Mouse (Mus musculus) left cerebral cortex, postnatal 4 days (tissue): ENCODE results near the gene S100a5. TPM values are rescaled to one million over a fixed set of nuclear protein-coding genes. Genes with fewer than 3 reads are reported as not detected.
A peak's percentile ranks its signal among the peaks of the same experiment; 100 is the strongest.

ENCODE experiments used
- DNase-seq: peaks from one replicate; pipeline ENCODE4 v3.0.0-alpha.2; 2022
- intact Hi-C: fragments of 180-260 bp; cut with DNase I; formaldehyde crosslinking; loops from one replicate; pipeline ENCODE4 v1.15.1; 2025
- total RNA-seq, 2 experiments: library from RNA; stranded (reverse); gene quantifications; 2 replicates each; pipeline ENCODE4 v1.2.3; 2021

S100a5 gene
- total RNA-seq, 2 experiments from 2014 or later = not detected

DNA sequence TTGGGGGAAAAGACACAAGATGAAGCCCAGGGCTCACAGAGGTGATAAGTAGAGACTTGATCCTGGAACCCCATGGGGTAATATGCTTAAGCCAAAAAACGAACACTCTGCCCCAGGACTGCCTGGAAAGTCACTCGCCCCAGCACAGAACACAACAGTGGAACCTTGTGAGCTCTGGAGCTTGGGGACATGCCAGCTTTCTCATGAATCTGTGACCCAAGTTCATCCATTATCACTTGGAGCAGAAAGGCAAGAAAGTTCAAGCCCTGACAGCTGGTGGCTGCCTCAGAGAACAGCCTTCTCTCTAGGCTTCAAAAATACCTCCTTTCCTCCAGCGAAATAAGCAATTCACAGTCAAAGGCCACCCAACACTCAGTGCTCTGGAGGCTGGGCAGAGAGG lies 8.9 kb upstream of the S100a5 start:
- DNase-seq = no peak
- intact Hi-C loops = no loop called here

DNA sequence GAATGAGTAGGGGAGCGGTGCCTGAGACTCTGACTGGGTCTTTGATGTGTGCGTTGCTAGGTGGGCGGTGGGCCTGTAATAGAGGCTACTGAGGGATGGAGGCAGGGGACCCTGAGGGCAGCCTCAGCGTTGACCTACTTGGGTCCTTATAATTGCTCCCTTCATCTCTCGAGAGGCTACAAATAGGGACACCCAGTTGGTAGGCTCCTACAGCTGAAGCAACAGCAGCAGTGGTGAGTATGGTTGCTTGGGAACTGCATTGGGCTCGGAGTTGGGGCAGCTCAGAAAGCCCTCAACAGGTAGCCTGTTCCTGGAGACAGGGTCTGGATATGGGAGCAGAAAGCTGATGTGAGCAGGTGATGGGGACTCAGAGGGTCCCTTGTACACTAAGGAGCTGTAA lies 8.3 kb upstream of the S100a5 start:
- intact Hi-C loops = no loop called here
- no peak for DNase-seq

DNA sequence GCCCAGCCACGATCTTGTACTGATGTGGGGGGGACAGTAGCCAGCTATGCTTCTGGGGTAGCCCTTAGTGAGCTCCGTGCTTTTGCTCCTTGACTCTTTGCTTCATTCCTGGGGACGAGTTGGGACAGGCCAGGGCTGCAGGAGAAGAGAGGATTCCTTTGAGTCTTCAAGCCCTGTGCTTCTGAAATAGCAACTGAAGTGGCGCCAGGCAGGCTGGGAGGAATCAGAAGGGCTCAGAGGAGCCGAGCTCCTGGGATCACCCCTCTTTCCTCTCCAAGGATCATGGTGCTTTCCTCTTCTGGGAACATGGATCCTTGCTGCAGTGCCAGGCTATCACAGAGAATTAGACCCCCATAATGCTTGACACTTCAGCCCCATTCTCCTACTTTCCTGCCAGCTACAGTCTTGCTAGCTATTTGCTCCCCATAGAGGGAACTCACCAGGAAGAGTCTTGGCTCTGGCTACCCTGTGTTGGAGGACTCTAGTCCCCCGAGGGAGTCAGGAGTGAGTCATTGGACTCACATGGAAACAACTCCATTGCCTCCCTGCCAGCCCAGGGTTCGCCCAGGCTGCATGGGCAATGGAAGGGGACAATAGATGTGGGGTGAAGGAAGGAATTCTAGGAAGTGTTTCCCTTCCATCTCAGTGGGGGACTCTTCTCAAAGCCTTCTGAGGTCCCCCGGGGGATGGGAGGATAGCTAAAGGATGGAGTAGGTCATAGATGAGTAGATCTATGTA lies 7.7 kb upstream of the S100a5 start:
- intact Hi-C loops = no loop called here
- no peak for DNase-seq

DNA sequence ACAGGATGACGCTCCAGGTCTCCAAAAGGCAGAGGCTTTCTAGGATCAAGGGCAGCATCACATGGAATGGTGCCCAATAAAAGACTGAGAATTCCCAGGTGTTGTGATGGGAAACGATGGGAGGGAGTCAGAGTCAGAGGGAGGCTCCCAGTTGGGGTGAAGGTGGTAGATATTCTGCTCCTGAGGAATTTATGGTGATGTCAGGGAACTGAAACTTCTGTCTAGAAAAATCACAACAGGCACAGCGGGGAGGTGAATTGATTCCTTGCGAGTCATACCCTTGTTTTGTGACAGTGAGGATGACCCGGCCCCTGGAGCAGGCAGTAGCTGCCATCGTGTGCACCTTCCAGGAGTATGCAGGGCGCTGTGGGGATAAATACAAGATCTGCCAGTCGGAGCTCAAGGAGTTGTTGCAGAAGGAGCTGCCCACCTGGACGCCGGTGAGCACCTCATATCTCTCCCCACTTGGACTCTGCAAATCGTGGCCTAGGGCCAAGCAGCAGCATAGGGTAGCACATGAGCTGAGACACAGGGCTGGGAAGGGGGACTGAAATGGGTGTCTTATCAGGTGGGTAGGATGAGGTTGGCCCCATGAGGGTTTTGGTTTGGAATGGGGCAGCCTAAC lies 6.7 kb upstream of the S100a5 start, which contains the start of gene Gm42674:
Gm42674 (plus strand) TSS at position 419 of the 625 bp plus-strand sequence.
- DNase-seq = no peak
- intact Hi-C loops = no loop called here

DNA sequence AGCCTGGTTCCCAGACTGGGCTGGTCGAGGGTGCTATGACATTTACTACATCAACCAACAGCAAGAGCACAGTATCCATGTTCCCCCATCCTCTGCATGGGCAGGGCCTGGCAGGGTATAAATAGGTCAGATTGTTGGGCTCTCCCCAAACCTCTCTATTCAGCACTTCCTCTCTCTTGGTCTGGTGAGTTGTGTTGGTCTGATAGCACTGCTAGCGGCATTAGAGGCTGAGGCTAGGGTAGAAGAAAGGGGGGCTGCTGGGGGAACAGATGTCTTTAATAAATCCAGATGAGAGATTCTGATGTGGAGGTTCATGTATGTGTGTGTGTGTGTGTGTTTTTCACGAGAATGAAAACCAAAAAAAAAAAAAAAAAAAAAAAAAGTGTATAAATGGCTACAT lies 4.7 kb upstream of the S100a5 start, which contains the start of gene S100a4:
S100a4 (plus strand) TSS at position 149 of the 400 bp plus-strand sequence.
- intact Hi-C loops = no loop called here
- no peak for DNase-seq

DNA sequence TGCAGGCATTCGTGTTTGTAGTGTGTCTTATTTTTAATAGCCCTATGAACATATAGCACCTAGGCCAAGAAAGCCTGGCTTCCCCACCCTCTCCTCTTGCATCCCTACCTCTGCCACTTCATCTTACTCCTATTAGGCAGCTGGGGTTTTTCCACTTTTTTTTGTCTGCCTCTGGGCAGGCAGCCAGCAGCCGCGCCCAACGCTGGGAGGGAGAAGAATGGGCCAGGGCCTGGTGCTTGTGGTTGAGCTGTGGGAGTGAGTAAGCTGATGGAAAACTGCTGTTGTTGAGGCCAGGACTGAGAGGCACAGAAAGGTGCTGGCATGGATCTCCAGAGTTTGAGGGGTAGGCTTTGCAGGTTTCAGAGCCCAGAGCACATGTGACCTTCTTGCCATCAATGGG lies 3.9 kb upstream of the S100a5 start:
- peak; percentile 45 for DNase-seq
- intact Hi-C loops = no loop called here

DNA sequence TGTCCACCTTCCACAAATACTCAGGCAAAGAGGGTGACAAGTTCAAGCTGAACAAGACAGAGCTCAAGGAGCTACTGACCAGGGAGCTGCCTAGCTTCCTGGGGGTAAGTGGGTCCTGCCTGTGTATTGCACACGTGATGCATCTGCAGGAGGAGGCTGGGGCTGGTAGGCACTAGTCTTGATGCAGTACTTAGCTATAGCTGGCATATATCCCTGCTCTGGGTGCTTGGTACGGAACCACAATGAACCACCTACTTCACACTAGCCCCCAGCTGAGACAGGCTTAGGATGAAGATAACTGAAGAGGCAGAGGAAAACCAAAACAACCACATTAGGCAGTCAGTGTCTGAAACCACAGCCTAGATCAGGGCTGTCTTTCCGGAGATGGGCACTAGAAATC lies 3.3 kb upstream of the S100a5 start:
- no peak for DNase-seq
- intact Hi-C loops = no loop called here

DNA sequence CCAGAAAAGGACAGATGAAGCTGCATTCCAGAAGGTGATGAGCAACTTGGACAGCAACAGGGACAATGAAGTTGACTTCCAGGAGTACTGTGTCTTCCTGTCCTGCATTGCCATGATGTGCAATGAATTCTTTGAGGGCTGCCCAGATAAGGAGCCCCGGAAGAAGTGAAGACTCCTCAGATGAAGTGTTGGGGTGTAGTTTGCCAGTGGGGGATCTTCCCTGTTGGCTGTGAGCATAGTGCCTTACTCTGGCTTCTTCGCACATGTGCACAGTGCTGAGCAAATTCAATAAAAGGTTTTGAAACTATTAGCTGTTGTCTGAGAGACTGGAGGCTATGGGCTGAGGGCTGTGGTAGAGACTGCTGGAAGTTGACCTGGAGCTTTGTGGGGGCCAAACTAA lies 2.6 kb upstream of the S100a5 start:
- intact Hi-C loops = no loop called here
- DNase-seq = no peak

DNA sequence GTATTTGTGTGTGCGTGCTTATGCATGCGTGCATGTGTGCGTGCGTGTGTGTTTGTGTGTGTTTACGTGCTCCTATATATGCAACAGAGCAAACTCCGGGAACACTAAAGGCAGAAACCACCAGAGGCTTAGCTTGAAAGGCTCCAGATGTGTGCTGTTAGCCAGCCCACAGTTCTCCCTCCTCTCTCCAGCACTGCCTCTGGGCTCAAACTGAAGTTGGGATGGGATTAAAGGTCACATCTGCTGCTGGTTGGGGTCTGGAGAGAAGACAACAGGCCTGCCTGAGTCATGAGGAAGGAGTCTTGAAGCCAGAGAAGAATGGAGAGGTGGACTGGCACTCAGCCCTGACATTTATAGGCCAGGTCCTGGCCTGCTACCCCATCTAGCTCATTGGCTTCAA lies 2.1 kb upstream of the S100a5 start:
- DNase-seq = no peak
- intact Hi-C loops = no loop called here

DNA sequence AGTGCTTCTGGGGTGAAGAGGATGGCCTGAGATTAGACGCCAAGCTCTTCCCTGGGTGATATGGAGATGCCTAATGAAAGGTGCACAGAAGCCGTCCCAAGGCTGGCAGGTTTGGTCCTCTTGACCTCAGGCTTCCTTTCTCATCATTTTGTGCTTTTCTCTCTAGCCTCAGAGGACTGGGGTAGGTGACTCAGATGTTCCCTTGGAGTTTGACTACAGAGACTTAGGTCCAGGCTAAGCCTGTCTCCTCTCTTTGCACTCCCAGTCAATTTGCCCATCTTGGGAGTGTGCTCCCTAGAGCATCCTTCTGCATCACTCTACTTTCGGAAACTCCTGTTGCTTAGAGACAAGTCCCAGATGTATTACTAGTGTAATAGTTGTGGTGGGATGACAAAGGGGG lies 962 bp upstream of the S100a5 start:
- DNase-seq = no peak
- intact Hi-C loops = no loop called here

DNA sequence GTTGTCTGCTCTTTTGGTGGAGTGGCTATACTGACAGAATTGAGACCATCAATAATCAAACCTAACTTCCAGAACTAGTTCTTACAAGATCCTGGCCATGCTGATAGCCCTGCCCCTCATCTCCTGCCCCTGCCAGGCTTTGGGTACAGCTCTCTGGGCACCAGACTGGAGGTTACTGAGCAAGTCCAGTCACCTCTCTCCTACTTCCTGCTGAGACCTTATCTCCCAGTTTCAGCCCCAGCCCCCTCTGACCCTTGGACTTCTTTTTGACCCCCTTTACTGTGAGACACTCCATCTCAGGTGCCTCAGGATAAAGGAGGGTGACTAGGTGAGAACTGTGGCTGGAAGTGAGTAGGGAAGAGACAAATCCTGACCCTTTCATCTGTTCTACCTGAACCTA lies 779 bp downstream of the S100a5 start:
- intact Hi-C loops = no loop called here
- DNase-seq = no peak

DNA sequence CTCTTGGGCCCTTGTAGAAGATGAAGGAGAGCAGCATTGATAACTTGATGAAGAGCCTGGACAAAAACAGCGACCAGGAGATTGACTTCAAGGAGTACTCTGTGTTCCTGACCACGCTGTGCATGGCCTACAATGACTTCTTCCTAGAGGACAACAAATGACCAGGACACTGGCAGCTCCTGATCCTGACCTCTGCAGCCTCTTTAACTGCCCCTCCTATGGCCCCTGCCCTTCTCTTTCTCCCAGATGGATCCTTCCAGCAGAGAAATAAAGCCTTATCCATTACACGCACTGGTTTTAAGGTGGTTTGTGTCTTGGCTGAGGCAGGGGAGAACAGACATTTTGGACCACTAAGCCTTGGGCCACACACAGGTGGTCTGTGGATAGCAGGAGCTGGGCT lies 3.2 kb downstream of the S100a5 start:
- no peak for DNase-seq
- intact Hi-C loops = no loop called here

DNA sequence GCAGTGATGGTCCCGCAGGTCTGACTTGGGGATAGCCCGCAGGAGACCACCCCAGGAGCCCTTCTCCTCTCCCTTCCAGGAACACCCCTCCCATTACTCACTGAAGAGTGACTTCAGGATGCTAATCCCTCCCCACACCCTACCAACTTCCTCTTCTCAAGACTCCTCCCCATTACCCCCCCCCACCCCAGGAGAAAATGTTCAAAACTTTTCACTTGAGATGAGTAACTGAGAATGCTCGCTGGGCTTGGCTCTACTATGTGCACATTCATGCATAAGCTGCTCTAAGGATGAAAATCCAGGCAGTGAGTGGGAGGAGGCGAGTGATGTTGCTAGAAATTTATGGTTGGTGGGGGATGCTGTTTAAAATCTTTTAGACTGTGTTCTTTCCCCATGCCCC lies 3.7 kb downstream of the S100a5 start:
- no peak for DNase-seq
- intact Hi-C loops = no loop called here

DNA sequence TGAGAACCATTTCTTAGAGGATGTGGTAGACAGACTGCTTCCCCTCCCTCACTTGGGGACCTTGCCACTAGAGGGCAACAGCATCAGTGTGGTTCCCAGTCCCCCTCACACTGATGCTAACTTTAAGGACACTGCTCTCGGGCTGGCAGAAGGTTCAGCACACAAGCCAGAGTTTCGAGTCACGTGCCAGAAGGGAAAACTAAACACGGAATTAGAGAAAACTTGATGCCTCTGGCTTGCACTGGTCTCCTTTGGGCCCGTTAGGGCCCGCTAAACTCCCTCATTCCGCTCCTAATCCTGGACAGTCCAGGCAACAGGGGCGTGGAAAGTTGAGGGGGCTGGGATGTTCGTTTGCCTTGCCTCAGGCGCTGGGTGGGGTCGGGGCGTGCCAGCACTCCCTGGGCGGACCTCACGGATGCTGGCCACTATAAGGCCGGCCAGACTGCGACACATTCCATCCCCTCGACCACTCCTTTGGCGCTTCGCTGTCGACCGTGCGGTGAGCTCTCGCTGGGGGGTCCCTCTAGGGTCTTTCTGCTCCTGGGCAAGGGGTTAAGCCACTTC lies 4.5 kb downstream of the S100a5 start, which contains the start of gene S100a6:
S100a6 (plus strand) TSS at position 155 of the 564 bp plus-strand sequence.
- peak; percentile 61 for DNase-seq
- intact Hi-C loops = no loop called here

DNA sequence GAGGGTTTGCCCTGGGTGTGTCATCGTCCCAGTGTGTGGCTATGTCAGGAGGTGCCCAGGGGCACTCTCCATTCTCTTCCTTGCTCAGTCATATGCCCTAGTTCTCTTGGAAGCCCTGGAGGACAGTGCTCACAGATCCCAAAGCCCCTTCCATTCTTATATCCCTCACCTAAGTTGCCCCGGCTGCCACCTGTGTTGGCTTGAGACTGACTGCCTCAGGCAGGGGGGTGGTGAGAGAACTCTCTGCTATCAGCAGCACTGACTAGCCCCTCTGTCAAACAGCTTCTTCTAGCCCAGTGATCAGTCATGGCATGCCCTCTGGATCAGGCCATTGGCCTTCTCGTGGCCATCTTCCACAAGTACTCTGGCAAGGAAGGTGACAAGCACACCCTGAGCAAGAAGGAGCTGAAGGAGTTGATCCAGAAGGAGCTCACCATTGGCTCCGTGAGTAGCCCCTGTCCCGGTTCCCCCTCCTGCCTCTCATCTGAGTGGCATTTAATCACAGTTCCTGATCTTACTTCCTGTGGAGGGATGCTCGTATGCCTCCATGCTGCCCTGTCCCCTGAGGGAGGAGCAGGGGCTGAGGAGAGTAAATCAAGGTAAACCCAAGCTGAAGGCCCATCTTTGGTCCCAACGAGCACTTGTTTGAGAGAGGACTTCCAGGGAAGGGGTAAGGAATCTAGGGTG lies 5.3 kb downstream of the S100a5 start:
- no peak for DNase-seq
- intact Hi-C loops = no loop called here

DNA sequence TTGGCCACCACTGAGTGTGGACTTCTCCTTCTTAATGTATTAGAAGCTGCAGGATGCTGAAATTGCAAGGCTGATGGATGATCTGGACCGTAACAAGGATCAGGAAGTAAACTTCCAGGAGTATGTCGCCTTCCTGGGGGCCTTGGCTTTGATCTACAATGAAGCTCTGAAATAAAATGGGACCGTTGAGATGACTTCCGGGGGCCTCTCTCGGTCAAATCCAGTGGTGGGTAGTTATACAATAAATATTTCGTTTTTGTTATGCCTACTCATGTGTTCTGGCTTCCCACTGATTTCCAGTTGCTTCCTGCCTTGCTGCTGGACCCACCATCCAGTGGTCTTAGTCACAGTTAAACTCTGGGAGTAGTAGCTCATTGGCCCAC lies 5.8 kb downstream of the S100a5 start:
- intact Hi-C loops = no loop called here
- DNase-seq = no peak

DNA sequence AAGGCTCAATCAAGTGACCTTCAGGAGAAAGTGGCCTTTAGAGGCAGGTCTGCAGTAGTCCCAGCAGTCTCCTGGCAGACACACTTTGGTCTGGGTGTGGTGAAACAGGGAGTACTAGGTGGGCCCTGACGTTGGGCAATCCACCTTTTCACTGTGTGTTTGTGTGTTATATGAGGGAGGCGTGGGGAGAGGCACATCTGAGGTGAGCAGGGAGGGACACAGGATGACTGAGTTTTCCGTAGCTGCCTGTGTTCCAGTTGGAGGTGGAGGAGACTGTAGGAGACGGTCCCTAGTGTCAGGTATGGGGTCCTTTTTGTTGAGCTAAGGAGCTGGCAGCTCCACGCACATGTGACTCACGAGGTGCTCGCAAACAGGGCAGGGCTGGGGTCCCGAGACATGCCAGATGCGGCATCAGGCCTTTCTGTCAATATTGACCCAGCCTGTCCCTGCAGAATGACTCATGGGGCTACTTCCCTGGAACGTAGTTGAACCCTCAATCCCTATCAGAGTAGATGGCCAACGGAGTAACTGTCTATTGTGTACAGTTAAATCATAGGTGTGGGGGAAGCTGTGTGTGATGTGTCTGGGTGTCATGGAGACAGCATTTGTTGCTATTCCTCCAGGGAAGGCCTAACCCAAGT lies 6.4 kb downstream of the S100a5 start:
- DNase-seq = no peak
- intact Hi-C loops = no loop called here

DNA sequence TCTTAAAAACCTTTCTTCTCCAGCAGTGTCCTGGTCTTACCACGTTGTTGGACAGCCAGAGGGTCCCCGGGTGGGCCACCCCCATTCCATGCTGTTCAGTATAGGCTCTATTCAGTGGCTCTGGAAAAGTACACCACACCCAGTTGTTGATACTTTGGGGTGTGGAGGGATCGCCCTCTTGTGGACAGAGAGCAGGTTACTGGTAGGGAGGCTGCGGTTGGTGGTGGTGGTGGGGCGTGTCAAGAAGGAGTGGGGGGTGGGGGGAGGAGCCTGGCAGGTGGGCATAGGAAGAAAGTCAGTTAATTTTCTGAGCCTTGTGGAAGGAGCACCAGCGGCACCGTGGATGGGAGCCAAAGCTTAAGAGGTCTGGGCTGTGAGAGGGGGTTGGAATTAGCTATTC lies 7.1 kb downstream of the S100a5 start:
- DNase-seq = peak; percentile 69
- intact Hi-C loops = no loop called here

DNA sequence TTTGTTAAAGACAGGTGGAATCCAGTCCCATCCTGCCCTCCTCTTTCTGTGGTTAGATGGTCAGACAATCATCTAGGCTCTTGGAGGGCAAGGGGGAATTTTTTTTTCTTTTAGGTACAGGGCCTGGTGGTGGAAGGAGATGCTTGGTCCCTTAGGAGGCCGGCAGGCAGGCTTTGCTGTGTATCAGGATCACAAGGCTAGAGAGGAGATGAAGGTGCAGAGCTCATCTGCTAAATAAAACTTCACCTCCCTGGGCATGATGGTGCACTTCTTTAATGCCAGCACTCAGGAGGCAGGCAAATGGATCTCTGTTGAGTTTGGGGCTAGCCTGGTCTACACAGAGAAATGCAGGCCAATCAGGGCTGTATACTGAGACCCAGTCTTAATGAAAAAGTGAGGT lies 7.6 kb downstream of the S100a5 start:
- DNase-seq = no peak
- intact Hi-C loops = no loop called here

DNA sequence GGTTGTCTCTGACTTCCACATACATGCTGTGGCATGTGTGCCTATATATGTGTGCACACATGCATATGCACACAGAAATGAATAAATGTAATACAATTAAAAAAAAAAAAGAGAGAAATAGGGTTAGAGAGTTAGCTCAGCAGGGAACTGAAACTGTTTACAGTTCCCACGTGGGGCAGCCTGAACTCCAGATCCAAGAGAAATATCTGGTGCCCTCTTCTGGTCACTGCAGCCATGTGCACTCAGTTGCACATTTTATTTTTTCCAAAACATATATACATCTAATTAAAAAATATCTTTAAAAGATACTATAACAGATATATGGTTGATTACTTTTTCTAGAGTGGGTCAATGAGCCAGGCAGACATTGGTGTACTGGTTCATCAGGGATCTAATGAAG lies 9.3 kb downstream of the S100a5 start:
- intact Hi-C loops = no loop called here
- DNase-seq = no peak

DNA sequence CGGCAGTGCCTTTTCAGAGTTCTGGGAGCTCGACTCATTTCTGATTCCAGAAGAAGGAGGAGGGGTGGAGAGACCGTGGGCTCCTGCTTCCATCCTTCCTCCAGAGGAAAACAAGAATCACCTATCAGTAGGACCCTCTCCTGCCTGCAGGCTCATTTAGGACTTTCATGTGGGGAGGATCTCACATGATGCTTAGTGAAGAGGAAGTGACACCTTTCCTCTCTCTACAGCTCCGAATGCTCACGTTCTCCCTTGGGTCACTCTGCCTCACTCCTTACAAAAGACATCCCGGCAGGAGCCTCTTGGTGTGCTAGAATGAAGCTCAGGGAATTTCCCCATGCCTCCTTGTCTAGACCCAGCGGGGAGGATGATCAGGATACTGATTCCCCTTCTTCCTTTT lies 13.2 kb downstream of the S100a5 start:
- intact Hi-C loops = loop anchor here (10.0 kb wide), 1 partner anchor 117 kb away; the partner anchor contains the start of gene Chtop
- DNase-seq = no peak
